Mouse (Mus musculus) MEL (cell line): Measurements from ENCODE around the gene Pdzd9. TPM values are rescaled to one million over a fixed set of nuclear protein-coding genes. Genes with fewer than 3 reads are reported as not detected.

Experiments
- DNase-seq: peaks from one replicate; pipeline ENCODE4 v3.0.0; 2011; ENCODE audit warnings: low read depth, low spot score
- H3K27ac ChIP-seq: 2 replicates; pipeline ENCODE4 v1.5.1; 2012; ENCODE audit warnings: low read depth, mild to moderate bottlenecking, control low read depth, low read length, moderate library complexity; ENCODE audit not compliant: control insufficient read depth
- H3K27me3 ChIP-seq, 2 experiments: fragments of 150-350 bp in 1 of 2; sonication (generic) in 1 of 2; 2 replicates each; pipeline ENCODE4 v1.6.1; 2012; ENCODE audit warnings: low read length in 2 of 2, mild to moderate bottlenecking in 2 of 2, improper control_type of control experiment in 1 of 2, moderate library complexity in 1 of 2; ENCODE audit not compliant: insufficient read depth in 2 of 2, control insufficient read depth in 1 of 2
- H3K36me3 ChIP-seq, 2 experiments: 2 replicates each; pipeline ENCODE4 v1.6.1; 2012 to 2014; ENCODE audit warnings: low read length in 2 of 2, improper control_type of control experiment in 1 of 2, inconsistent platforms in 1 of 2, mild to moderate bottlenecking in 1 of 2; ENCODE audit not compliant: insufficient read depth in 2 of 2, control insufficient read depth in 1 of 2
- H3K4me1 ChIP-seq, 2 experiments: fragments of 150-350 bp in 1 of 2; sonication (generic) in 1 of 2; 2 replicates each; pipeline ENCODE4 v1.6.1; 2012; ENCODE audit warnings: low read length in 2 of 2, improper control_type of control experiment in 1 of 2, mild to moderate bottlenecking in 1 of 2; ENCODE audit not compliant: insufficient read depth in 2 of 2, control insufficient read depth in 1 of 2
- H3K4me3 ChIP-seq, 2 experiments: fragments of 150-350 bp in 1 of 2; sonication (generic) in 1 of 2; 2 replicates each; pipeline ENCODE4 v1.5.1; 2012; ENCODE audit warnings: low read depth in 2 of 2, low read length in 2 of 2, mild to moderate bottlenecking in 2 of 2, moderate library complexity in 2 of 2, control low read depth in 1 of 2, improper control_type of control experiment in 1 of 2; ENCODE audit not compliant: control insufficient read depth in 1 of 2, insufficient read depth in 1 of 2
- H3K79me2 ChIP-seq: 2 replicates; pipeline ENCODE4 v1.6.1; 2012; ENCODE audit warnings: mild to moderate bottlenecking, low read length, moderate library complexity; ENCODE audit not compliant: control insufficient read depth, poor library complexity, insufficient read depth
- H3K9ac ChIP-seq: 2 replicates; pipeline ENCODE4 v1.6.1; 2012; ENCODE audit warnings: low read depth, mild to moderate bottlenecking, control low read depth, low read length, moderate library complexity; ENCODE audit not compliant: control insufficient read depth, poor library complexity, severe bottlenecking
- H3K9me3 ChIP-seq: fragments of 150-350 bp; sonication (generic); replicated peaks from 2 replicates; pipeline ENCODE4 v1.6.1; 2012; ENCODE audit warnings: mild to moderate bottlenecking, low read length, improper control_type of control experiment, moderate library complexity; ENCODE audit not compliant: insufficient read depth
- BHLHE40 ChIP-seq: IDR thresholded peaks from 2 replicates; pipeline ENCODE4 v1.6.1; 2012; ENCODE audit warnings: low read depth, mild to moderate bottlenecking, inconsistent platforms, low read length, improper control_type of control experiment, borderline replicate concordance
- CHD1 ChIP-seq: IDR thresholded peaks from 2 replicates; pipeline ENCODE4 v1.6.1; 2012; ENCODE audit warnings: low read depth, mild to moderate bottlenecking, inconsistent platforms, low read length, improper control_type of control experiment
- CTCF ChIP-seq, 3 experiments: IDR thresholded peaks in 2 of 3; conservative IDR thresholded peaks in 1 of 3; 2 replicates each; pipeline ENCODE4 v1.5.1; 2011 to 2012; ENCODE audit warnings: low read length in 3 of 3, low read depth in 2 of 3, mild to moderate bottlenecking in 2 of 3, improper control_type of control experiment in 1 of 3, inconsistent platforms in 1 of 3, mixed read lengths in 1 of 3, moderate library complexity in 1 of 3; ENCODE audit not compliant: control insufficient read depth in 1 of 3, insufficient read depth in 1 of 3, poor library complexity in 1 of 3, severe bottlenecking in 1 of 3
- E2F4 ChIP-seq: IDR thresholded peaks from 2 replicates; pipeline ENCODE4 v1.6.1; 2011; ENCODE audit warnings: low read depth, low read length, improper control_type of control experiment, borderline replicate concordance
- ELF1 ChIP-seq: IDR thresholded peaks from 2 replicates; pipeline ENCODE4 v1.6.1; 2014; ENCODE audit warnings: low read depth, mild to moderate bottlenecking, inconsistent platforms, low read length, improper control_type of control experiment, moderate library complexity
- EP300 ChIP-seq, 2 experiments: IDR thresholded peaks; 2 replicates each; pipeline ENCODE4 v1.6.1; 2011; ENCODE audit warnings: improper control_type of control experiment in 2 of 2, low read length in 2 of 2, low read depth in 1 of 2, mild to moderate bottlenecking in 1 of 2
- GATA1 ChIP-seq: IDR thresholded peaks from 2 replicates; pipeline ENCODE4 v1.6.1; 2011; ENCODE audit warnings: low read depth, low read length, improper control_type of control experiment
- HCFC1 ChIP-seq: IDR thresholded peaks from 2 replicates; pipeline ENCODE4 v1.6.1; 2012; ENCODE audit warnings: low read depth, mild to moderate bottlenecking, inconsistent platforms, low read length, improper control_type of control experiment, moderate library complexity
- MAFK ChIP-seq: IDR thresholded peaks from 2 replicates; pipeline ENCODE4 v1.6.1; 2011; ENCODE audit warnings: low read depth, mild to moderate bottlenecking, low read length, improper control_type of control experiment, borderline replicate concordance
- MAX ChIP-seq: IDR thresholded peaks from 2 replicates; pipeline ENCODE4 v1.6.1; 2011; ENCODE audit warnings: low read length, improper control_type of control experiment
- MEF2A ChIP-seq: IDR thresholded peaks from 2 replicates; pipeline ENCODE4 v1.6.1; 2014; ENCODE audit warnings: low read depth, mild to moderate bottlenecking, inconsistent platforms, low read length, improper control_type of control experiment; ENCODE audit not compliant: poor library complexity, insufficient replicate concordance, severe bottlenecking; ENCODE audit errors: extremely low read depth
- MXI1 ChIP-seq: IDR thresholded peaks from 2 replicates; pipeline ENCODE4 v1.6.1; 2011; ENCODE audit warnings: mild to moderate bottlenecking, low read depth, low read length, improper control_type of control experiment
- MYC ChIP-seq: IDR thresholded peaks from 2 replicates; pipeline ENCODE4 v1.6.1; 2011; ENCODE audit warnings: low read depth, mild to moderate bottlenecking, low read length, improper control_type of control experiment, moderate library complexity
- NELFE ChIP-seq: IDR thresholded peaks from 2 replicates; pipeline ENCODE4 v1.6.1; 2011; ENCODE audit warnings: low read depth, low read length, improper control_type of control experiment
- NRF1 ChIP-seq: IDR thresholded peaks from 2 replicates; pipeline ENCODE4 v1.6.1; 2014; ENCODE audit warnings: low read depth, mild to moderate bottlenecking, inconsistent platforms, low read length, improper control_type of control experiment, moderate library complexity; ENCODE audit not compliant: poor library complexity, insufficient read depth, severe bottlenecking
- POLR2A ChIP-seq, 2 experiments: IDR thresholded peaks; 2 replicates each; pipeline ENCODE4 v1.6.1; 2011 to 2012; ENCODE audit warnings: low read length in 2 of 2, mild to moderate bottlenecking in 2 of 2, control low read depth in 1 of 2, improper control_type of control experiment in 1 of 2, low read depth in 1 of 2, moderate library complexity in 1 of 2; ENCODE audit not compliant: control insufficient read depth in 1 of 2, insufficient read depth in 1 of 2, poor library complexity in 1 of 2
- POLR2AphosphoS2 ChIP-seq: IDR thresholded peaks from 2 replicates; pipeline ENCODE4 v1.6.1; 2011; ENCODE audit warnings: low read length, improper control_type of control experiment
- POLR2AphosphoS5 ChIP-seq: IDR thresholded peaks from 2 replicates; pipeline ENCODE4 v1.6.1; 2012; ENCODE audit warnings: low read depth, borderline replicate concordance, mild to moderate bottlenecking, inconsistent platforms, low read length, moderate library complexity, mixed read lengths
- RCOR1 ChIP-seq: IDR thresholded peaks from 2 replicates; pipeline ENCODE4 v1.6.1; 2012; ENCODE audit warnings: low read depth, mild to moderate bottlenecking, inconsistent platforms, low read length, improper control_type of control experiment
- SIN3A ChIP-seq: IDR thresholded peaks from 2 replicates; pipeline ENCODE4 v1.6.1; 2012; ENCODE audit warnings: low read length, improper control_type of control experiment, inconsistent platforms
- TAL1 ChIP-seq: IDR thresholded peaks from 2 replicates; pipeline ENCODE4 v1.6.1; 2012; ENCODE audit warnings: mild to moderate bottlenecking, inconsistent platforms, low read length, moderate library complexity, mixed read lengths
- TBP ChIP-seq: IDR thresholded peaks from 2 replicates; pipeline ENCODE4 v1.8.0; 2011; ENCODE audit warnings: low read depth, low read length, improper control_type of control experiment
- UBTF ChIP-seq: IDR thresholded peaks from 2 replicates; pipeline ENCODE4 v1.6.1; 2012; ENCODE audit warnings: low read depth, mild to moderate bottlenecking, inconsistent platforms, low read length, improper control_type of control experiment, moderate library complexity, borderline replicate concordance; ENCODE audit not compliant: insufficient read depth
- USF1 ChIP-seq: IDR thresholded peaks from 2 replicates; pipeline ENCODE4 v1.6.1; 2014; ENCODE audit warnings: low read depth, mild to moderate bottlenecking, inconsistent platforms, low read length, improper control_type of control experiment, moderate library complexity
- USF2 ChIP-seq, 2 experiments: IDR thresholded peaks; 2 replicates each; pipeline ENCODE4 v1.6.1; 2011 to 2012; ENCODE audit warnings: improper control_type of control experiment in 2 of 2, low read length in 2 of 2, borderline replicate concordance in 1 of 2, inconsistent platforms in 1 of 2, low read depth in 1 of 2, mild to moderate bottlenecking in 1 of 2; ENCODE audit not compliant: insufficient read depth in 1 of 2
- ZC3H11A ChIP-seq: IDR thresholded peaks from 2 replicates; pipeline ENCODE4 v1.6.1; 2012; ENCODE audit warnings: low read depth, mild to moderate bottlenecking, inconsistent platforms, low read length, improper control_type of control experiment
- ZKSCAN1 ChIP-seq: IDR thresholded peaks from 2 replicates; pipeline ENCODE4 v1.6.1; 2012; ENCODE audit warnings: low read depth, mild to moderate bottlenecking, inconsistent platforms, low read length, improper control_type of control experiment, moderate library complexity
- ZMIZ1 ChIP-seq: IDR thresholded peaks from 2 replicates; pipeline ENCODE4 v1.6.1; 2012; ENCODE audit warnings: low read depth, mild to moderate bottlenecking, inconsistent platforms, low read length, improper control_type of control experiment, moderate library complexity
- polyA plus RNA-seq, 2 experiments: library from polyadenylated mRNA; stranded (reverse) in 1 of 2; unstranded in 1 of 2; fragments of >175 nt in 1 of 2; fragments of >200 nt in 1 of 2; gene quantifications; 2 replicates each; pipeline versions ENCODE4 v1.2.1 to v1.2.4; 2012; ENCODE audit warnings: low replicate concordance in 2 of 2, low read depth in 1 of 2; ENCODE audit not compliant: insufficient read length in 2 of 2, insufficient read depth in 1 of 2, missing spikeins in 1 of 2
- total RNA-seq: library from RNA; depleted of rRNA; stranded (reverse); fragments of 300-350 nt; gene quantifications from 2 replicates; pipeline ENCODE4 v1.2.3, GENCODE M21; 2012

Pdzd9 gene
- total and polyA plus RNA-seq, 3 experiments: 0.31 to 0.92 TPM; not detected in 1

GRCm38 (mm10) chr7:120677764-120678531 lies 7.8 kb upstream of the Pdzd9 start:
- Histone ChIP-seq H3K9me3 (no peaks in the 10 kb centered on the region), H3K79me2 (peaks cover 49% of the 10 kb centered on the region), H3K4me3 (peak overlapping the region; percentile 78 to 89), H3K27ac (0 out of 2 replicates have a peak overlapping the region, but pooled peaks have one; percentile 2), H3K4me1 (peaks cover 19 to 27% of the 10 kb centered on the region in 2 experiments), H3K9ac (peak overlapping the region; percentile 69), H3K27me3 (no peaks in the 10 kb centered on the region), H3K36me3 (peaks cover 0 to 44% of the 10 kb centered on the region in 2 experiments; a peak in 2 of 4 replicates)
- peak; percentile 60 for DNase-seq
- TF ChIP-seq EP300 (IDR thresholded peaks at IDR 0.05; ENCODE audit: low read depth in 1 of 2, low read length in 2 of 2) (no peak), MAX (no peak), SIN3A (peak; percentile 32; the same call in 1 of the 2 replicates), RCOR1 (no peak)

GRCm38 (mm10) chr7:120677001-120677643 lies 7.0 kb upstream of the Pdzd9 start, which contains the start of gene Mosmo:
Gene Mosmo (plus strand): TSS chr7:120677618.
- no peaks in the 10 kb centered on the region for H3K9me3 ChIP-seq
- peaks cover 19 to 27% of the 10 kb centered on the region in 2 experiments for H3K4me1 ChIP-seq
- H3K9ac ChIP-seq: peak within 1 kb of the TSS; percentile 94
- H3K4me3 ChIP-seq: peak within 1 kb of the TSS; percentile 96 to 99
- DNase-seq: peak; percentile 69
- H3K27ac ChIP-seq: peak within 1 kb of the TSS; percentile 66
- H3K27me3 ChIP-seq: no peaks in the 10 kb centered on the region
- H3K36me3 ChIP-seq: peaks cover 0 to 44% of the 10 kb centered on the region in 2 experiments; a peak in 2 of 4 replicates
- peaks cover 43% of the 10 kb centered on the region for H3K79me2 ChIP-seq
- TF ChIP-seq MYC (no peak), ZC3H11A (no peak), HCFC1 (peak; percentile 80), EP300 (IDR thresholded peaks at IDR 0.05; ENCODE audit: low read depth in 1 of 2, low read length in 2 of 2) (no peak), TAL1 (no peak), POLR2A (IDR thresholded peaks at IDR 0.05; ENCODE audit: control insufficient read depth in 1 of 2, insufficient read depth in 1 of 2, low read depth in 1 of 2, low read length in 2 of 2, poor library complexity in 1 of 2) (peak; percentile 59 to 68), MAFK (no peak), MXI1 (peak; percentile 45; the same call in 1 of the 2 replicates), NELFE (peak; percentile 50), POLR2AphosphoS2 (no peak), SIN3A (peak; percentile 79), USF1 (no peak), BHLHE40 (no peak), GATA1 (no peak), CTCF (IDR thresholded peaks at IDR 0.05 in 2 of 3, conservative IDR thresholded peaks at IDR 0.05 in 1 of 3; ENCODE audit: control insufficient read depth in 1 of 3, insufficient read depth in 1 of 3, low read depth in 2 of 3, low read length in 3 of 3, poor library complexity in 1 of 3, severe bottlenecking in 1 of 3) (no peak), UBTF (no peak), E2F4 (no peak), ZKSCAN1 (no peak), ELF1 (peak; percentile 23; the same call in 1 of the 2 replicates), TBP (no peak), USF2 (IDR thresholded peaks at IDR 0.05; ENCODE audit: borderline replicate concordance in 1 of 2, insufficient read depth in 1 of 2, low read depth in 1 of 2, low read length in 2 of 2) (no peak), CHD1 (no peak), NRF1 (no peak), ZMIZ1 (0 out of 2 replicates have a peak, but pooled peaks have one; percentile 14), MEF2A (no peak), POLR2AphosphoS5 (no peak)
